Mouse (Mus musculus) A20 (cell line): Measurements from ENCODE around the gene Ficd.
A peak's percentile ranks its signal among the peaks of the same experiment; 100 is the strongest.
"Not testable (repeated sequence)": the region's sequence is repeated elsewhere in the genome, so short reads cannot be mapped to it uniquely, and the experiment has no call there.

Source experiments
- DNase-seq: peaks from one replicate; pipeline ENCODE4 v3.0.0-alpha.2; 2011; ENCODE audit warnings: low read depth, low spot score

Ficd gene

DNA sequence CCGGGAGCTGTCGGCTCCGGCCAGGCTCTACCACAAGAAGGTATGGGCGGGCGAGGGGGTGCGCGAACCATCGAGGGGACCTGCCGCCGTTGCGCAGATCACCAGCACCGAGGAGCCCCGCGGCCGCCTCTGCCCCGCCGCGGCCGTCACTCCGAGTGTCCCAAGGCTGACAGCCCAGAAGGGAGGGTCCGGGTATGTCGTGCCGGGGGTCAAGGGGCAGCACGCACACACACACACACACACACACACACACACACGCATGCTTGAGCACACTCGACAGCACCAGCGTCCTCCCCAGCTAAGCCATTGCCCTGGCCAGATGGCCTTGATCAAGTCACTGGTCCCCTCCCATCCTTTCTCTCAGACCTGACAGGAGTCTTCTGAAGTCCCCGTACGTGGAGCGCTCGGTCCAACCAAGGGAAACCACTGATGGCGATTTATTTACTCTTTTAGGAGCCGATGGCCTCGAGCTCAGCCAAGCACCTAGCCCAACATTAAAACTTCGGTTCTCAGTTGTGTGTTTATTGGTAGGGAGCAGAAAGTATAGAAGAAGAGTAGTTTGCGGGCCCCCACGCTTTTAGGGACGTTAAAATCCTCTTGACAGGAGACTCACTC is 37.4 kb downstream of the Ficd start:
- DNase-seq, result no peak

DNA sequence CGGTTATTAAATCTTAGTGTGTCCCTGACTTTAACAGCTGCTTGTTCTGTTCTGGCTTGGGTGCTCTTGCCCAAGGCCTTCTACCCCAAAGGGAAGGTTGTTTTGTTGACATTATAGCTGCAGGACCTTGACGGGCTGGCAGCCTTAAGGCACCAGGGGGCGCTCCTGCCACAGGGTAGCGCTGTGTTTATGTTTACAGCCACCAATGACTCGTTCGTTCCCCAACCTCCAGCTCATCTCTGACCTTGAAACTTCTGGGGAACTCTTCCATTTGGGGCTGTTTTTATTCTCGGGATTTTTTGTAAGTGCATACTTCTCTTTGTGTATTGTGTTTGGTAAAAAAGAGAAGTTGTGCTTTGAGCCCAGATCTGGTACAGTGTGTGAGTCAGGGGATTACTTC is 38.1 kb downstream of the Ficd start:
- peak; percentile 93 for DNase-seq

DNA sequence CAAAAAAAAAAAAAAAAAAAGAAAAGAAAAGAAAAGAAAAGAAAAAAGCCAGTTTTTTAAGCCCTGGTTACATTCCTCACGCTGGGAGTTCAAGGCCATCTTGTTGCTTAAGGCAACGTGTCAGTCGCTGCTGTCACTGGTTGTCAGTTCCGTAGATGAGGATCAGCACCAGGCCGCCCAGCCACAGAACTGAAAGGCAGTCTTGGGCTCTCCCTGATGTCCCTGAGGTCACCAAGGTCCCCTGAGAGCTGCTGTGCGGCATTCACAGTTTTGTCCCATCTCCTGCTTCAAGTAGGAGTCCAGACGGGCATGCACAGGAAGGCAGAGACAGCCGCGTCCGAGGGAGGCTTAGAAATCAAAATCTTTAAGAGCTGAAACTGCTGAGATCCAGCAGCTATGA is 40.0 kb downstream of the Ficd start:
- no peak for DNase-seq

DNA sequence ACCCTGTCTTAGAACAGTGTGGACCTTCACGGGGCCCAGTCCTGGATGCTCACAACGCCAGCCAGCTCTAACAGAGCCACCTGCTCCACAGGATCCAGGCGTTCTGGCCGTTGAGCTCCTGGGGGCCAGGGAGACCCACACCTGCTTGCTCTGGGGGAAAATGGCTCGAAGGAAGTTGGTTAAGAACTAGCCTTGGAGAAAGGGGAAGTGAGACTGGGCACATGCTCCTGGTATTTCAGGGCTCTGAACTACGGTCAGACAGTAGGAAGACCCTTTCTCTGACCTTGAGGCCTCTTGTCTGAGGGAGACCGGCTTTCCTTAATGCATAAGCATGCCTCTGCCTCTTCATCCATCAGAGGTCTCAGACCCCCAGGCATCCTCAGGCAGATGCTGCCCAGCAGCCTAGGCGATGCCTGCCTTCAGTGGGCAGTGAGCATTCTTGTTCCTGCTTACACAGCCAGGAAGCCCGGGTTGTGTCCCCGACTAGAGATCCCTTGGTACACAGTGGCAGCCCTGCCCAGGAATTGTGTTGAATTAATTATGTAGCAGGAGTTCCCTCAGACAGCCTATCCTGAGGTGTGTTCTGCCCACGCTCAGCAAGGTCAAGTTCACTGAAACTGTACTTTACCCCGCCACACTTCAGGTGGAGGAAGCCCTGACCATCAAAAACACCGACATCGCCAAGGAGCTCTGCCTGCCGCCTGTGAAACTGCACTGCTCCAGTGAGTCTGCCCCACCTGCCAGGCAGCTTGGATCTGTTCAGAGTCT is 40.7 kb downstream of the Ficd start:
- DNase-seq, result peak; percentile 85

DNA sequence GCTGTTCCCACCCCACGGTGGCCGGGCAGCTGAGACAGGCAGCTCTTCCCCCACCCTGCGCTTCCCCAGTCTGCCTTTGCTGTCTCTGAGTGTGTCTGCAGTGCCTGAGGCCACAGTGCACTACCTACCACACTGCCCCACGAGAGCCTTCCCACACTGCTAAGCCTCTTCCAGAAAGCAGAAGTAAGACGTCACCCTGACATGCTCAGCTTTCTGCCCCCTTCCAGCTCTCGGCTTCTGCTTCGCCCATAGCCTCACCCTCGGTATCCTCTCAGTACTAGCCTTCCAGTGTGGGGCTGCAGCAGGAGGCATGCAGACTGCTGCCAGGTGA is 41.3 kb downstream of the Ficd start:
- DNase-seq, result peak; percentile 89

DNA sequence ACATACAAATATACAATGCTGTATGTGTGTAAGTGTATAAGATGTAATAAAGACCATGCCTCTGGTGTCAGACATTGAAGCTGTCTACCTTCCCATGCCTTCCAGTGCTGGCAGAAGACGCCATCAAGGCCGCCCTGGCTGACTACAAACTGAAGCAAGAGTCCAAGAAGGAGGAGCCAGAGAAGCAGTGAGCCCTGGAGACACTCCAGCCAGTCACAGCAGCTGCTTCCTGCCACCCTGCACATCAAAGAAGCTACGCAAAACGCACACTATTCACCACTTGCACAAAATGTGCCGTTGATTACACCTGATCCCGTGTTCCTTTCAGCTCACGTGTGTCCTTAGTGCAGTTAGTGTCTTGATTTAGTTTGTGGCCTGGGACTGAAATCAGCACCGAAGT is 42.1 kb downstream of the Ficd start:
- not testable (repeated sequence) for DNase-seq

DNA sequence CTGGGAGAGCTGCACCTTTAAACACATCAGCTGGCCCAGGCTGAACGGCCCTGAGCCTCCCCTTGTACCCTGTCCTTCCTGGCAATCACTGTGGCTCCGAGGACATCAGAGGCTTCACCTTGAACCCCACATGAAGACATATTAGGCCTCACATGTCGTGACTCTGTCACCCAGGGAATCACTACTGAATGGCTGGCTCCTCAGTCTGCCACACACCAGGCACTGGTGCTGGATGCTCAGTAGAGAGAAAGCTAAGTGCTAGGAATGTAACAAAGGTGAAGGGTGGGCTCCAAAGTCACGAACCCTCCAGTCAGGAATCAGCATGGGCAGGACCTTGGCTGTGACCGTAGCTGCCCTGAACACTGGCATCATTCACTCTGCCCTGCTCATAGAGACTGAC is 44.0 kb downstream of the Ficd start:
- DNase-seq, result no peak

DNA sequence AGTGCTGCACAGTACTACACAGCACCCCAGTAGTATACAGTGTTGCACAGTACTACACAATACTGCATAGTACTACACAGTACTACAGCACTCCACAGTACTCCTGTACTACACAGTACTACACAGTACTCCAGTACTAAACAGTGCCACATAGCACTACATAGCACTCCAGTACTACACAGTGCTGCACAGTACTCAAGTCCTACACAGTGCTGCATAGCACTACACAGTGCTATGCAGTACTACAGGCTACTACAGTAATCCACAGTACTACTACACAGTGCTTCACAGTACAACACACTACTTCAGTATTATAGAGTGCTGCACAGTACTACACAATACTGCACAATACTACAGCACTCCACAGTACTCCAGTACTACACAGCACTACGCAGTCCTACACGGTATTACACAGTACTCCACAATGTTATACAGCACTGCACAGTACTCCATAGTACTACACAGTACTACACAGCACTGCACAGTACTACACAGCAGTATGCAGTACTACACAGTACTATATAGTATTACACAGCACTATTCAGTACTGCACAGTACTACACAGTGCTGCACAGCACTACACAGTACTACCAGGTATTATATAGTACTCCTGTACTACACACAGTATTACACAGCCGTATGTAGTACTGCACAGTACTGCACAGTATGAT is 44.6 kb downstream of the Ficd start:
- no peak for DNase-seq

DNA sequence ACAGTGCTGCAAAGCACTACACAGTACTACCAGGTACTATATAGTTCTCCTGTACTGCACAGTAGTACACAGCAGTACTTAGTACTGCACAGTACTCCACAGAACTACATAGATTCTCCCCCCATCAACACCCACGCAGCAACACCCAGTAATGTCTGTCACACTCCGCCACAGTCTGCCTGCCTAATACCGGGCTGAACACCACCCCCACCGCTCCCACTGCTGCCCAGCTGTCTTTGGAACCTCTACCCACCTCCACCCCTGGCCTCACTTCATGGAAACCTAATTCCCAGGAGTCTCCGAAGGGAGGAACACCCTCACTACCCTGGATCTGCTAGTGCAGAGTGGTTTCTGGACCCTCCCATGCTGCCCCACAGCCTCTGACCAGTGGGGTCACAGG is 45.2 kb downstream of the Ficd start:
- no peak for DNase-seq

DNA sequence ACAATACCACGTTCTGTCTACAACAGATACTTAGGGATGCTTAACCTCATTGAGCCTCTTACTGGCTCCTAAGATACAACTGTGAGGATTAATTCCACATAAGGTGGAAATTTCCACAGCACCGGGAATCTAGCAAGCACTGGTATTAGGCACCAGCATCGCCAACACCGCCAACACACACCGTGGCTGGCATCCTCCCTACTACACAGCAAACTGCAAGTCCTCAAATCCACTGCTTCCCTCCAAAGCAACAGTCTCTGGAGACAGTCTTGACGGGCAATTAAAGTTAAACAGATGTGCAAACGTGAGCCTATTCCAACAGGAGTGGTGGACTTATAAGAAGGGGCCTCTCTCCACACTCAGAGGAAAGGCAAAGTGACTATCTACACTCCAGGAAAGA is 45.7 kb downstream of the Ficd start:
- no peak for DNase-seq

DNA sequence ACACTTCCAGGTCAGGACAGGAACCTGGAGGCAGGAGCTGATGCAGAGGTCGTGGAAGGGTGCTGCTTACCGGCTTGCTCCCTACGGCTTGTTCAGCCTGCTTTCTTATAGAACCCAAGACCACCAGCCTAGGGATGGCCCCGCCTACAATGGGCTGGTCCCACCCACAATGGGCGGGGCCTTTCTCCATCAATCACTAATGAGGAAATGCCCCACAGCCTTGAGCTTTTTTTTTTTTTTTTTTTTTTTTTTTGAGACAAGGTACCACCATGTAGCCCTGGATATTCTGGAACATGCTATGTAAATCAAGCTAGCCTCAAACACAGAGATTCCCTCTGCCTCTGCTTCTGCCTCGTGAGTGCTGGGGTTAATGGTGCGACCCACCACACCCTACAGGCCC is 46.3 kb downstream of the Ficd start:
- DNase-seq, result peak; percentile 23

DNA sequence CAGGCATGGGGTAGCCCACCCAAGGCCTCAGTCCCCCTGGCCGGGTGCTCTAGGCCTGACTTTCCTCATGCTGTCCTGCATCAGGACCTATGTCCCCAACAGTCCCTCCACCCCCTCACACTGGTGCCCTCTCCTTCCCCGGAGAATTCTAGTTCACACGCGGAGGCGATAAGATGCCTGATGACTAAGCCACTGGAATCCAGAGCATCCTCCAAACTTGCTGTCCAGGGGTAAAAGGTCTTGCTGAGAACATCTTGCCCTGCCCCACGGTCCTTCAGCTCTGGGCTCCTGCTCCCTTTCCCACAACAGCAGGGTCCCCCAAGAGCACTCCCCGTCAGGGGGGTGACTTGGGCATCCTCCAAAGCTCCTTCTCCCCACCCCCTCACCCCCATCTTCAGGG is 47.0 kb downstream of the Ficd start:
- no peak for DNase-seq

DNA sequence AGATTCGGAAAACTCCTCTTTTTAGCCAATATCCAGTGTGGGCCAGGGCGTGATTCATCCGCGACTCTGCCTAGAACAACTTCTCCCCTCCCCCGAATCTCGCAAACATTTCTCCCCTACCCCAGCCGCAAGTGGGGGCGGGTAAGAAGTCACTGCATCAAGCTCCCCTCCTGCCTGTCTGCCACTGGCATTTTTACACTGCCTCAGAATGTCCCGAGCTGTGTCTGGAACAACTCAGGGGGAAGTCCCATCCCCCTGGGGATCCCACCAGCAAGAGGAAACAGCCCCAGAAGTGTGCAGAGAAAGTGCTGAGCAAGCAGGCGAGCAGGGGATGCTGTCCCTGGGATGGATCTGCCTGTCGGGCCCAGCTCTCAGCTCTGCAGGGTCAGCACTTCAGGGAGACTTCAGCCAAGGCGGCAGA is 48.0 kb downstream of the Ficd start:
- no peak for DNase-seq

DNA sequence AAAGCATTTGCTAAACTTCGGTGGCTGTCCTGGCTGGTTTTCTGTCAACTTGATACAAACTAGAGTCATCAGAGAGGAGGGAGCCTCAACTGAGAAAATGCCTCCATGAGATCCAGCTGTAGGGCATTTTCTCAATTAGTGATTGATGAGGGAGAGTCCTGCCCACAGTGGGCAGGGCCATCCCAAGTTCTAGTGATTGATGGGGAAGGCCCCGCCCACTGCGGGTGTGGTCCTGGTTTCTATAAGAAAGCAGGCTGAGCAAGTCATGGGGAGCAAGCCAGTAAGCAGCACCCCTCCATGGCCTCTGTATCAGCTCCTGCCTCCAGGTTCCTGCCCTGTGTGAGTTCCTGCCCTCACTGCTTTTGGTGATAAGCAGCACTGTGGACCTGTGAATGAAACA is 48.5 kb downstream of the Ficd start:
- DNase-seq, result not testable (repeated sequence)

DNA sequence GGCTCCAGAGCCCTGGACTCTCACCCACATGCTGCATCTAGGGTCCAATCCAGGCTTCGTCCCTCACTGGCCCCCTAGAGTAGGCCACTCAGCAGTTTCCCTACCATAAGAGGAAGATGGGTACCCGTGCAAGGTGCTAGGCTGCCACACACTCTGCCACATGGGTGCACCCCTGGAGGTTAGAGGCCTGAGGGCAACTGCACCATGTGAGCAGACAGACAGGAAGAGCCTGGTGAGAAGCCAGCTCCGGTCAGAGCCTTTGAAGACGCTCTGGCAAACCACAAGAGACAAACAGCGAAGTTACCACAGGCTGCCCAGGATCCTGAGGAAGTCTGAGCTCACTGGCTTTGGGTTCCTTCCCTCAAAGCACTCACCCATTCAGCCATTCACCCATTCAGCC is 51.4 kb downstream of the Ficd start:
- no peak for DNase-seq

DNA sequence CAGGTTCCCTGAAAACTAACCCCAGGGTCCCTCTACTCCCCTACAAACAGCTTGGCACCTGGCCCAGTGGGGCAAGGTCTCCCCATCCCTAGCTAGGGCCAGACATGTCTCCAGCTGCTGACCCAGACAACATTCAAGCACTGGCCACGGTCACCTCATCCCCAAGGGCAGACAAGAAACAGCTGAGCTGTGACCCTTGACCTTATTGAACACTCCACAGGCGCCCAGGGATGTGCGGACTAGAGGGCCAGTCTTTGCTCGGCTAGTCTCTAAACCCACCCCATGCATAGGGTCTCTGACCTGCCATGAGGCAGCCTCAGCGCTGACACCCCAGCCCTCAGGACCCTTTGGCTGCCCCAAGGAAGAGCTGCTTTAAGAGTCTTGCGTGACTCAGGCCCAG is 53.0 kb downstream of the Ficd start:
- no peak for DNase-seq

DNA sequence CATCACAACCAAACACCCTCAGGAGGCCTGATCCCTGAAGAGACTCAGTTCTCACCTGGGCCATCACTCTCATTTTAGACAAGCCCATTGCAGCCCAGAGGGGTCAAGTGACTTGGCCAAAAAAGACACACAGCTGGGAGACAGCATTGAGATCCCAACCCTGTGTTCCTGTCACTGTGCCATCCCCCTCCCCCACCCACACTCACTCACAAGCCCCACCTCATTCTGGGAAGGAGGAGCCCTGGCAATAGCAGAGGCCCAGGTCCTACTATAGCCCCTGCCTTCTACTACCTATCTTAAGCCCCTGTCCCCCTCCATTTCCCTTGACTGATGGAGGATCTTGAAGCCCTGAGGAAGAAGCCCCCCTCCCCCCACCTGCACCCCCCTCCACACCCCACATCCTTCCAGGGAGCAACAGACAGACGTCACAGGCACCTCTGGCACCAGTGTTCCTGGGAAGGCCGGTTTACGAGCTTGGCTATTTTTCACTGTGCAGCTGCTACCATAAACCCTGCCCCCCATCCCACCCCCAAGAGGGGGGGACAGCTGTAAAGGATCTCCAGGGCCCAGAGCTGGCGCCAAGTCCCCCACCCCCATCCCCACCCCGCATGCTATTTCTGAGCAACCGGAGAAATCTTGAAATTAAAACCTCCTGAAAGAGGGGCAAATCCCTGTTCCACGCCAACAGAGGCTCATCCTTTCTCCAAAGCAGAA is 53.6 kb downstream of the Ficd start:
- DNase-seq, result no peak
